Mouse (Mus musculus): ENCODE measurements around the gene Flt3l. TPM values are rescaled to one million over a fixed set of nuclear protein-coding genes. Genes with fewer than 3 reads are reported as not detected.

Gene Flt3l
- polyA plus RNA-seq, 2 experiments: 3.3 to 12.4 TPM

DNA sequence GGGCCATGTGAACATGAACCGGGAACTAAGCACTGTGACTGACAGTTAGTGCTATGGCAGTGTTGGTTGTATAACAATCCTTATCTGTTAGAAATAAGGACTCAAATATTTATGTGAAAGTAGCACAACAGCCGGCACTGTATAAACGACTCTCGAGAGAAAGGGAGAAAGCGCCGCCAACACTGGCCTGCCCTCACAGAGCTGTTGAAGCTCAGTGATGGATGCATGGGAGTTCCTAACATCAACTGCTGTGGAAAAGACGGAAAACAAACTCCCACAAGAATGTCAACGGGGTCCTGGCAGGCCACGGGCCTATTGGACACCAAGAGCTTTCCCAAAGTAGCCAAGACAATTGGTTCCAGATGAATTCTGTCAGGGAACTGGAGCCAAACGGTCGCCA lies 15.1 kb upstream of the Flt3l start:
- Histone ChIP-seq H3K4me3 (replicated peaks; ENCODE audit: low read length) (no peak overlapping the region), H3K9me3 (ENCODE audit: control insufficient read depth, low read length) (no peaks in the 10 kb centered on the region), H3K4me2 (replicated peaks; ENCODE audit: low read depth, low read length, severe bottlenecking) (no peak overlapping the region), H3K36me3 (ENCODE audit: control insufficient read depth, insufficient read depth, low read length) (peaks cover 27% of the 10 kb centered on the region), H3K27ac (replicated peaks; ENCODE audit: low read depth, low read length) (no peak overlapping the region), H3K9ac (ENCODE audit: low read depth, low read length, severe bottlenecking) (0 out of 2 replicates have a peak overlapping the region, but pooled peaks have one; percentile 9), H3K4me1 (ENCODE audit: control insufficient read depth, insufficient read depth, low read length) (peaks cover 5% of the 10 kb centered on the region), H3K27me3 (ENCODE audit: control insufficient read depth, insufficient read depth, low read length) (no peaks in the 10 kb centered on the region)
- ATAC-seq (ENCODE audit: low FRiP score, low read depth) (no peak), DNase-seq (ENCODE audit: low spot score) (no peak)
- TF ChIP-seq POLR2A (IDR thresholded peaks at IDR 0.05; ENCODE audit: borderline replicate concordance, extremely low read depth, insufficient read depth, insufficient read length): no peak
- WGBS: 31% methylated on average over 11 of the region's 11 CpGs

DNA sequence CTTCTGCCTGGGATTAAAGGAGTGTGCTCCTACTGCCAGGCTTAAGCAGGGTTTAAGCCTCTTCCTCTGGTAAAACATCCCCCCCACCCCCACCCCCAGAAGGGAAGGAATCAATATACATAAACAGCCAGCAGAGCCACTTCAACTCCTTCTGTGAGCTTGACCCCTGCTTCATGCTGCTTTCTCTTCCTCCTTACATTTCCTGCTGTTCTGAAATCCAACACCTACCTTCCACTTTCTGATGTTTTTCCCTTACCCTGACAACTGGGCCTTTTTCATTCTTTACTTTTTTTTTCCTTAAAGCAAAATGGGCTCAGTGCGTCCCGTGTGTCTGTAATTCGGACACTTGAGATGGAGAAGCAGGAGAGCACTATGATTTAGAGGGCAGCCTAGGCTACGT lies 14.1 kb upstream of the Flt3l start:
- Histone ChIP-seq H3K9me3 (ENCODE audit: control insufficient read depth, low read length) (no peaks in the 10 kb centered on the region), H3K4me3 (replicated peaks; ENCODE audit: low read length) (no peak overlapping the region), H3K27me3 (ENCODE audit: control insufficient read depth, insufficient read depth, low read length) (no peaks in the 10 kb centered on the region), H3K36me3 (ENCODE audit: control insufficient read depth, insufficient read depth, low read length) (peaks cover 36% of the 10 kb centered on the region), H3K4me1 (ENCODE audit: control insufficient read depth, insufficient read depth, low read length) (peaks cover 5% of the 10 kb centered on the region), H3K9ac (ENCODE audit: low read depth, low read length, severe bottlenecking) (no peak overlapping the region), H3K4me2 (replicated peaks; ENCODE audit: low read depth, low read length, severe bottlenecking) (no peak overlapping the region), H3K27ac (replicated peaks; ENCODE audit: low read depth, low read length) (no peak overlapping the region)
- no peak for TF ChIP-seq POLR2A (IDR thresholded peaks at IDR 0.05; ENCODE audit: borderline replicate concordance, extremely low read depth, insufficient read depth, insufficient read length)
- DNase-seq (ENCODE audit: low spot score) (no peak), ATAC-seq (ENCODE audit: low FRiP score, low read depth) (no peak)
- 47% methylated on average over 4 of the region's 4 CpGs for WGBS

DNA sequence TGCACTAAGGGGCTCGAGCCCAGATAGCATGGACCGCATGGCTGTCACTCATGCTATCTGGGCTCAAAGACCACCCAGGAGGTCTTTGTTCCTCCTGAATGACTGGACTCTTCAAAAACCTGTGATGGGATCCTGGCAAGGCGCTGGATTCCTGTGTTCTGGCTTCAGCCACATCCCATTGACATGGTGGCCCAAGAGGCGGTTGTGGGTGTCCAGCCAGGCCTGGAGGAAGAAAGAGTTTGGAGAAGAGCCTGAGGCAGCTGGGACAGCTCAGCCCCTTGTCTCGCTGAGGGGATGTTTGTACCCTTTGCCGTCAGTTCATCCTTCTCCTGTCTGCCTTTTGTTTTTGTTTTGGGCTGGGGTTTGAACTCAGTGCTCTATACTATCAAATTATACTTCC lies 13.3 kb upstream of the Flt3l start:
- H3K36me3 ChIP-seq (ENCODE audit: control insufficient read depth, insufficient read depth, low read length): peaks cover 44% of the 10 kb centered on the region
- peaks cover 5% of the 10 kb centered on the region; the same call in 1 of the 2 replicates for H3K4me1 ChIP-seq (ENCODE audit: control insufficient read depth, insufficient read depth, low read length)
- no peak overlapping the region for H3K27ac ChIP-seq (replicated peaks; ENCODE audit: low read depth, low read length)
- no peaks in the 10 kb centered on the region for H3K27me3 ChIP-seq (ENCODE audit: control insufficient read depth, insufficient read depth, low read length)
- DNase-seq (ENCODE audit: low spot score): no peak
- TF ChIP-seq POLR2A (IDR thresholded peaks at IDR 0.05; ENCODE audit: borderline replicate concordance, extremely low read depth, insufficient read depth, insufficient read length): no peak
- H3K9ac ChIP-seq (ENCODE audit: low read depth, low read length, severe bottlenecking): no peak overlapping the region
- 83% methylated on average over 6 of the region's 6 CpGs for WGBS
- ATAC-seq (ENCODE audit: low FRiP score, low read depth): no peak
- no peak overlapping the region for H3K4me3 ChIP-seq (replicated peaks; ENCODE audit: low read length)
- no peak overlapping the region for H3K4me2 ChIP-seq (replicated peaks; ENCODE audit: low read depth, low read length, severe bottlenecking)
- H3K9me3 ChIP-seq (ENCODE audit: control insufficient read depth, low read length): no peaks in the 10 kb centered on the region

DNA sequence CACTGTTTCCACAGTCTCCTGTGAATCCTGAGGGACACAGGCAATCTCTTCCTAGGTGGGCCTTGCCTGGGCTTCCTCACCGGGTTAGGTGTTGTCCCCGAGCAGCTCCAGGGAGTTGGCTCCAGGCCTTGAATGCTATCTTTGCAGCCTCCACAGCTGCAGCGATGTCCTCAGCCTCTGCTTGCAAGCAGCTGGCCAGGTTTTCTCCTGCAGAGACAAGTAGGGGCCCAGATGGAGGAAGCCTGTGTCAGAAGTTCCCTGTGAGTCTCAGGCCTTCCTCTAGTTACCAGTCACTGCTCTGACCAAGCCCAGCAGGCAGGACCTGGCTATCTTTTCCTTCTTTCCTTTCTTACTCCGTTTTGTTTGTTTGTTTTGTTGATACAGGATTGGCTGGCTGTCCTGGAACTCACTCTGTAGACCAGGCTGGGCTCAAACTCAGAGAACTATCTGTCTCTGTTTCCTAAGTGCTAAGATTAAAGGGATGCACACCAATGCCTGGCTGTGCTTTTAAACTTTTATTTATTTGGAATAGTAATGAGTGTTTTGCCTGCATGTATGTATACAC lies 12.4 kb upstream of the Flt3l start:
- H3K4me3 ChIP-seq (replicated peaks; ENCODE audit: low read length): no peak overlapping the region
- 56% methylated on average over 4 of the region's 4 CpGs for WGBS
- no peak overlapping the region for H3K9ac ChIP-seq (ENCODE audit: low read depth, low read length, severe bottlenecking)
- no peaks in the 10 kb centered on the region for H3K9me3 ChIP-seq (ENCODE audit: control insufficient read depth, low read length)
- ATAC-seq (ENCODE audit: low FRiP score, low read depth) (no peak), DNase-seq (ENCODE audit: low spot score) (no peak)
- H3K4me1 ChIP-seq (ENCODE audit: control insufficient read depth, insufficient read depth, low read length): peaks cover 5% of the 10 kb centered on the region; the same call in 1 of the 2 replicates
- H3K27me3 ChIP-seq (ENCODE audit: control insufficient read depth, insufficient read depth, low read length): no peaks in the 10 kb centered on the region
- no peak overlapping the region for H3K4me2 ChIP-seq (replicated peaks; ENCODE audit: low read depth, low read length, severe bottlenecking)
- TF ChIP-seq POLR2A (IDR thresholded peaks at IDR 0.05; ENCODE audit: borderline replicate concordance, extremely low read depth, insufficient read depth, insufficient read length): no peak
- H3K36me3 ChIP-seq (ENCODE audit: control insufficient read depth, insufficient read depth, low read length): peaks cover 53% of the 10 kb centered on the region
- no peak overlapping the region for H3K27ac ChIP-seq (replicated peaks; ENCODE audit: low read depth, low read length)

DNA sequence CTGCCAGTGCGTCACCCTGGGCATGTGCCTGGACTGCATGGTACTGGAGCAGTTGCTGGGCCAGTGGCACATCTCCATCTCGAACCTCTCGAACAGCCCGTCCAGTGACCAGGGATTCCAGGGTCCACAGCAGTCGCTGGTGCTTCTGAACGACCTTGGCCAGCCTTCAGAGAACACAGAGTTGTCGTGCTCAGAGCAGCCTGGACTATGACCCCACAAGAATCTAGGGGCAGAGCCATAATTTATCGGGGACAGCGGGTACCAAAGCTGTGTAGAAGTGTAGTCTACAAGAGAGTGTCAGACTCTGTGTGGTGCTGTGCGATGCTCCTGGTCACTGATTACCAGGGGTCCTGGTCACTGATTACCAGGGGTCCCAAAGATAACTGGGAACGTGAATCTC lies 11.7 kb upstream of the Flt3l start:
- Histone ChIP-seq H3K4me1 (ENCODE audit: control insufficient read depth, insufficient read depth, low read length) (peaks cover 3% of the 10 kb centered on the region; the same call in 1 of the 2 replicates), H3K36me3 (ENCODE audit: control insufficient read depth, insufficient read depth, low read length) (peaks cover 60% of the 10 kb centered on the region), H3K9ac (ENCODE audit: low read depth, low read length, severe bottlenecking) (no peak overlapping the region), H3K9me3 (ENCODE audit: control insufficient read depth, low read length) (no peaks in the 10 kb centered on the region), H3K4me2 (replicated peaks; ENCODE audit: low read depth, low read length, severe bottlenecking) (no peak overlapping the region), H3K4me3 (replicated peaks; ENCODE audit: low read length) (no peak overlapping the region), H3K27me3 (ENCODE audit: control insufficient read depth, insufficient read depth, low read length) (no peaks in the 10 kb centered on the region), H3K27ac (replicated peaks; ENCODE audit: low read depth, low read length) (no peak overlapping the region)
- DNase-seq (ENCODE audit: low spot score) (no peak), ATAC-seq (ENCODE audit: low FRiP score, low read depth) (no peak)
- WGBS: 87% methylated on average over 11 of the region's 11 CpGs
- TF ChIP-seq POLR2A (IDR thresholded peaks at IDR 0.05; ENCODE audit: borderline replicate concordance, extremely low read depth, insufficient read depth, insufficient read length): no peak
